Mouse (Mus musculus) Patski (cell line): ENCODE measurements at regions not wholly inside any gene's neighbourhood (a gene's known extent, or its start where the extent isn't known, plus 50 kb on each side); places are given as distances from the start of the nearest gene placed in this dataset.

Source experiments
- ATAC-seq: fragments of 100-300 bp; one replicate; pipeline ENCODE4 v1.8.0; 2021
- CTCF ChIA-PET: fragments of 350-600 bp; sonication (Branson Sonifier 250); formaldehyde crosslinking; loops from one replicate; lab custom pipeline; 2022; ENCODE audit warnings: inconsistent platforms; lab: Charles Lee
- POLR2A ChIA-PET: fragments of 350-600 bp; sonication (Branson Sonifier 250); formaldehyde crosslinking; loops from one replicate; lab custom pipeline; 2022; ENCODE audit warnings: antibody characterized with exemption, inconsistent platforms; lab: Charles Lee
- DNase-seq: peaks from one replicate; pipeline ENCODE4 v3.0.0-alpha.2; 2011; ENCODE audit warnings: low read depth, low spot score
- H3K27me3 ChIP-seq: fragments of 371-371 bp; one replicate; pipeline ENCODE4 v1.5.1; 2021
- CTCF ChIP-seq: fragments of 100-300 bp; IDR thresholded peaks from one replicate; pipeline ENCODE4 v1.5.1; 2021
- in situ Hi-C: fragments of 300-500 bp; cut with MboI; formaldehyde crosslinking; loops from 3 replicates; pipeline ENCODE4 v1.11.1; 2018; ENCODE audit warnings: low pct_unique_long_range_greater_than_20kb, mixed read lengths

GRCm38 (mm10) chr7:76127641-76128111 is 102.0 kb upstream of the Agbl1 start:
- no peaks in the 10 kb centered on the region for H3K27me3 ChIP-seq
- ChIA-PET POLR2A (no interaction called here), CTCF (no interaction called here)
- DNase-seq: no peak
- TF ChIP-seq CTCF: no peak
- in situ Hi-C loops: no loop called here
- ATAC-seq: no peak

- in situ Hi-C loops: no loop called here
- no peak for TF ChIP-seq CTCF
- CTCF ChIA-PET: no interaction called here
- DNase-seq: no peak
- no peak for ATAC-seq
- H3K27me3 ChIP-seq: no peaks in the 10 kb centered on the region
- POLR2A ChIA-PET: no interaction called here
These were observed 87.2 kb upstream of the Agbl1 start for GRCm38 (mm10) chr7:76142455-76142854.

- ChIA-PET POLR2A (no interaction called here), CTCF (no interaction called here)
- no peak for DNase-seq
- no peak for ATAC-seq
- in situ Hi-C loops: no loop called here
- no peak for TF ChIP-seq CTCF
- H3K27me3 ChIP-seq: no peaks in the 10 kb centered on the region
These were observed 83.3 kb upstream of the Agbl1 start for GRCm38 (mm10) chr7:76146385-76146784.

- H3K27me3 ChIP-seq: no peaks in the 10 kb centered on the region
- ATAC-seq (no peak), DNase-seq (no peak)
- CTCF ChIA-PET: no interaction called here
- in situ Hi-C loops: no loop called here
- POLR2A ChIA-PET: no interaction called here
- no peak for TF ChIP-seq CTCF
These were observed 72.8 kb upstream of the Agbl1 start for GRCm38 (mm10) chr7:76156869-76157268.

GRCm38 (mm10) chr7:76164191-76164590 is 65.5 kb upstream of the Agbl1 start:
- ChIA-PET POLR2A (no interaction called here), CTCF (no interaction called here)
- TF ChIP-seq CTCF: no peak
- ATAC-seq: no peak
- in situ Hi-C loops: no loop called here
- DNase-seq: no peak
- H3K27me3 ChIP-seq: no peaks in the 10 kb centered on the region

GRCm38 (mm10) chr7:76164735-76165630 is 64.7 kb upstream of the Agbl1 start:
- H3K27me3 ChIP-seq: no peaks in the 10 kb centered on the region
- POLR2A ChIA-PET: no interaction called here
- TF ChIP-seq CTCF: no peak
- in situ Hi-C loops: no loop called here
- no peak for ATAC-seq
- no peak for DNase-seq
- CTCF ChIA-PET: no interaction called here

GRCm38 (mm10) chr7:76170481-76170880 is 59.2 kb upstream of the Agbl1 start:
- in situ Hi-C loops: no loop called here
- no peaks in the 10 kb centered on the region for H3K27me3 ChIP-seq
- TF ChIP-seq CTCF: no peak
- ChIA-PET POLR2A (no interaction called here), CTCF (no interaction called here)
- ATAC-seq (no peak), DNase-seq (no peak)

GRCm38 (mm10) chr7:76176235-76176634 is 53.5 kb upstream of the Agbl1 start:
- no peak for TF ChIP-seq CTCF
- DNase-seq (no peak), ATAC-seq (no peak)
- in situ Hi-C loops: no loop called here
- POLR2A ChIA-PET: no interaction called here
- no peaks in the 10 kb centered on the region for H3K27me3 ChIP-seq
- CTCF ChIA-PET: no interaction called here

GRCm38 (mm10) chr7:76177420-76177819 is 52.3 kb upstream of the Agbl1 start:
- CTCF ChIA-PET: interaction anchor here (0.9 kb wide), 1 partner anchor 144 kb away, joined by 3 read pairs; no protein-coding TSS in a partner anchor
- POLR2A ChIA-PET: no interaction called here
- in situ Hi-C loops: no loop called here
- DNase-seq (no peak), ATAC-seq (no peak)
- H3K27me3 ChIP-seq: no peaks in the 10 kb centered on the region
- TF ChIP-seq CTCF: no peak
